Mouse (Mus musculus) gastrocnemius, postnatal 36 days (tissue): ENCODE data around the gene Nlrc5. TPM values are rescaled to one million over a fixed set of nuclear protein-coding genes. Genes with fewer than 3 reads are reported as not detected.
"Not testable (repeated sequence)": the region's sequence is repeated elsewhere in the genome, so short reads cannot be mapped to it uniquely, and the experiment has no call there.

ENCODE experiments used
- DNase-seq, 2 experiments: peaks; one replicate each; pipeline ENCODE4 v3.0.0; 2022
- intact Hi-C: fragments of 180-260 bp; cut with DNase I; formaldehyde crosslinking; loops from one replicate; pipeline ENCODE4 v1.15.1; 2025
- long read RNA-seq, 2 experiments: library from polyadenylated mRNA; stranded (forward); transcript quantifications; one replicate each; pipeline ENCODE4 v2.0.0; 2021
- total RNA-seq, 2 experiments: library from RNA; stranded (reverse); gene quantifications; 2 replicates each; pipeline ENCODE4 v1.2.3; 2021

Nlrc5 gene
- under 1 TPM; 0.38 to 0.57 TPM for total RNA-seq
- long read RNA-seq, experiment 1 = 0 reads
- long read RNA-seq, experiment 2 = 0 reads

- intact Hi-C loops = no loop called here
Measured at GRCm38 (mm10) chr8:94433981-94434466, at the start of gene Nlrc5. TSS of gene Nlrc5 (plus strand) at chr8:94434356.

GRCm38 (mm10) chr8:94385506-94386213 is 48.5 kb upstream of the Nlrc5 start:
- intact Hi-C loops = no loop called here
- DNase-seq = no peak

More at GRCm38 (mm10) chr8:94433981-94434466, at the start of gene Nlrc5:
- peak; percentile 51 to 54 for DNase-seq

GRCm38 (mm10) chr8:94386214-94387026 is 47.7 kb upstream of the Nlrc5 start, which contains the start of gene Herpud1:
TSS of gene Herpud1 (plus strand) at chr8:94386438.
- intact Hi-C loops = no loop called here
- DNase-seq = peak; percentile 96 to 98

- peak; percentile 83 to 91 for DNase-seq
- intact Hi-C loops = no loop called here
Measured at GRCm38 (mm10) chr8:94387027-94387684, 47.0 kb upstream of the Nlrc5 start.

GRCm38 (mm10) chr8:94387785-94388184 is 46.4 kb upstream of the Nlrc5 start:
- no peak for DNase-seq
- intact Hi-C loops = no loop called here

GRCm38 (mm10) chr8:94389531-94389930 is 44.6 kb upstream of the Nlrc5 start:
- DNase-seq = no peak
- intact Hi-C loops = no loop called here

GRCm38 (mm10) chr8:94390429-94390828 is 43.7 kb upstream of the Nlrc5 start:
- intact Hi-C loops = no loop called here
- no peak for DNase-seq

GRCm38 (mm10) chr8:94390910-94391309 is 43.2 kb upstream of the Nlrc5 start:
- DNase-seq = no peak

GRCm38 (mm10) chr8:94392147-94392546 is 42.0 kb upstream of the Nlrc5 start:
- peak; percentile 28 to 34 for DNase-seq
- intact Hi-C loops = no loop called here

More at GRCm38 (mm10) chr8:94390910-94391309, 43.2 kb upstream of the Nlrc5 start:
- intact Hi-C loops = no loop called here

- intact Hi-C loops = no loop called here
- DNase-seq = no peak
Measured at GRCm38 (mm10) chr8:94392648-94393047, 41.5 kb upstream of the Nlrc5 start.

- no peak for DNase-seq
Measured at GRCm38 (mm10) chr8:94395851-94396540, 38.2 kb upstream of the Nlrc5 start.

GRCm38 (mm10) chr8:94396964-94397657 is 37.0 kb upstream of the Nlrc5 start:
- intact Hi-C loops = loop anchor here (2.0 to 5.0 kb wide), 3 partner anchors 54 to 120 kb away; no protein-coding TSS in a partner anchor
- peak; percentile 37 to 62 for DNase-seq

More at GRCm38 (mm10) chr8:94395851-94396540, 38.2 kb upstream of the Nlrc5 start:
- intact Hi-C loops = loop anchor here (2.0 to 5.0 kb wide), 3 partner anchors 53 to 119 kb away; no protein-coding TSS in a partner anchor

GRCm38 (mm10) chr8:94398587-94398986 is 35.6 kb upstream of the Nlrc5 start:
- intact Hi-C loops = loop anchor here (5.0 kb wide), 2 partner anchors 89 to 121 kb away; no protein-coding TSS in a partner anchor
- no peak for DNase-seq

- no peak for DNase-seq
- intact Hi-C loops = loop anchor here (5.0 kb wide), 2 partner anchors 88 to 122 kb away; no protein-coding TSS in a partner anchor
Measured at GRCm38 (mm10) chr8:94399361-94399953, 34.7 kb upstream of the Nlrc5 start.

- intact Hi-C loops = loop anchor here (5.0 kb wide), 2 partner anchors 87 to 123 kb away; no protein-coding TSS in a partner anchor
- not testable (repeated sequence) for DNase-seq
Measured at GRCm38 (mm10) chr8:94399957-94400356, 34.2 kb upstream of the Nlrc5 start.

GRCm38 (mm10) chr8:94408443-94409080 is 25.6 kb upstream of the Nlrc5 start:
- intact Hi-C loops = no loop called here

GRCm38 (mm10) chr8:94409523-94409922 is 24.6 kb upstream of the Nlrc5 start:
- no peak for DNase-seq
- intact Hi-C loops = no loop called here

More at GRCm38 (mm10) chr8:94408443-94409080, 25.6 kb upstream of the Nlrc5 start:
- no peak for DNase-seq

GRCm38 (mm10) chr8:94412518-94412917 is 21.6 kb upstream of the Nlrc5 start:
- DNase-seq = no peak
- intact Hi-C loops = no loop called here
